Mouse (Mus musculus): ENCODE data around the gene Kazald1. TPM values are rescaled to one million over a fixed set of nuclear protein-coding genes. Genes with fewer than 3 reads are reported as not detected.

The Kazald1 gene
- polyA plus RNA-seq, 1 experiment from 2014 or later, result 2.2 TPM

DNA sequence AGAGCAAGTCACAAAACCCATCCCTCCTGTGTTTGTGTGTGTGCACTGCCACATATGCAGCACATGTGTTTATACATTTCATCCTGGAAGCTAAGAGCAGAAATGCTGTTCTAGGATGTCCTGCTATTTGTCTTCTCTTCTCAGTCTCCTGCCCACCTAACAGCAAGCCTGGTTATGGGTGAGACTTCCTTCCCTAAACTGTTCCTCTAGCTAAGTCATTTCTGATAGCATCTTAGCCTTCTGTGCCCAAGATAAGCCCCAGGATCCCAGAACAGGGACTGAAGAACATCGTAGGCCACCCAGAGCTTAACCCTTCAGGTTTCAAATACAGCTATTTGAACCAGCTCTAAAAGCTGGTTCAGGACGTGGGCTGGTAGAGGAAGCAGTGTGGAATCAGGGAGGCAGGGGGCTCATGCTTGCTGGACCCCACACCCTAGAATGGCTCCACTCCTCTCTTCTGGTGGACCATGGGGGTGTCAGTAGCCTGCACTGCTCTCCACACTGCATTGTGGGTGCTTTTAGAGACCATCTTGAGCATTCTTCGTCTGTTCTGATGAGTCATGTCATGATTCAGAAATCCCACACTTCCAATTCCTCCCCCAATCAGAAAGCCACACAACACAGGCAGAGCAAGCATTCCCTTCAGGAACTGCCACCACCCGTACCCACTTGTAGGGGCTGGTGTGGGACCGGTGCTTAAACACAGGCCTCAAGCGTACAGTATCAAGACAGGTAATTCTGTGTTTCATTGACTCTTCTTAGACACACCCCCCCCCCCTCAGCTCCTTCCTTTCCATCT lies 19.9 kb upstream of the Kazald1 start:
- no peak overlapping the region for H3K4me3 ChIP-seq (ENCODE audit: low read depth, low read length)
- WGBS, result 85% methylated on average over 6 of the region's 6 CpGs
- peaks cover 4% of the 10 kb centered on the region; the same call in 1 of the 2 replicates for H3K36me3 ChIP-seq (ENCODE audit: control insufficient read depth, insufficient read depth, low read length)
- H3K9ac ChIP-seq (ENCODE audit: low read length), result no peak overlapping the region
- ATAC-seq (ENCODE audit: insufficient number of reproducible peaks, low FRiP score, low TSS enrichment, low read depth) (no peak), DNase-seq (ENCODE audit: low spot score) (no peak)
- no peak overlapping the region for H3K27ac ChIP-seq (replicated peaks; ENCODE audit: low read depth, low read length)
- no peaks in the 10 kb centered on the region for H3K9me3 ChIP-seq (ENCODE audit: control insufficient read depth, low read length)
- no peak overlapping the region for H3K4me2 ChIP-seq (ENCODE audit: low read depth, severe bottlenecking)
- H3K27me3 ChIP-seq (ENCODE audit: control insufficient read depth, insufficient read depth, low read length), result no peaks in the 10 kb centered on the region
- H3K4me1 ChIP-seq (ENCODE audit: control insufficient read depth, insufficient read depth, low read length), result peaks cover 12% of the 10 kb centered on the region

DNA sequence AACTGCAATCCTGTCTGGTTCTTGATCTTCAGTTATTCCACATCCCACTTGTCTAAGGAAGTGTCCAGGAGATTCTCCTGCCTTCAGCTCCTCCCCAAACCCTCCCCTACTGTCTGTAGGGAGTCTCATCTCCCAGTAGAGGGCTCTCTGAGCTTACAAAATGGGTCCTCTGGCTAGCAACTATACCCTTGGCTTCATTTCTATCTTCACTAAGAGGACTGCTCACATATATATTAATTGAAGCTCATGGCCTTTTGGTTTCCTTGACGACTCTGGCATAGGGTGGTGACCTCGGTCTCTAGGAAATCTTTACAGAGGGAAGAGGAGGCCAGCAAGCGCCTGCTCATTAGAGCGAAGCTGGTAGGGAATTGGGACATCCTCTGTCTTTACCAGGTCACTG lies 18.7 kb upstream of the Kazald1 start:
- 57% methylated on average over 4 of the region's 4 CpGs for WGBS
- Histone ChIP-seq H3K4me3 (ENCODE audit: low read depth, low read length) (no peak overlapping the region), H3K9me3 (ENCODE audit: control insufficient read depth, low read length) (no peaks in the 10 kb centered on the region), H3K9ac (ENCODE audit: low read length) (no peak overlapping the region; the same call in 1 of the 2 replicates), H3K4me2 (ENCODE audit: low read depth, severe bottlenecking) (no peak overlapping the region), H3K27ac (replicated peaks; ENCODE audit: low read depth, low read length) (no peak overlapping the region), H3K36me3 (ENCODE audit: control insufficient read depth, insufficient read depth, low read length) (peaks cover 4% of the 10 kb centered on the region; the same call in 1 of the 2 replicates), H3K27me3 (ENCODE audit: control insufficient read depth, insufficient read depth, low read length) (no peaks in the 10 kb centered on the region), H3K4me1 (ENCODE audit: control insufficient read depth, insufficient read depth, low read length) (peaks cover 12% of the 10 kb centered on the region)
- DNase-seq (ENCODE audit: low spot score) (no peak), ATAC-seq (ENCODE audit: insufficient number of reproducible peaks, low FRiP score, low TSS enrichment, low read depth) (no peak)

DNA sequence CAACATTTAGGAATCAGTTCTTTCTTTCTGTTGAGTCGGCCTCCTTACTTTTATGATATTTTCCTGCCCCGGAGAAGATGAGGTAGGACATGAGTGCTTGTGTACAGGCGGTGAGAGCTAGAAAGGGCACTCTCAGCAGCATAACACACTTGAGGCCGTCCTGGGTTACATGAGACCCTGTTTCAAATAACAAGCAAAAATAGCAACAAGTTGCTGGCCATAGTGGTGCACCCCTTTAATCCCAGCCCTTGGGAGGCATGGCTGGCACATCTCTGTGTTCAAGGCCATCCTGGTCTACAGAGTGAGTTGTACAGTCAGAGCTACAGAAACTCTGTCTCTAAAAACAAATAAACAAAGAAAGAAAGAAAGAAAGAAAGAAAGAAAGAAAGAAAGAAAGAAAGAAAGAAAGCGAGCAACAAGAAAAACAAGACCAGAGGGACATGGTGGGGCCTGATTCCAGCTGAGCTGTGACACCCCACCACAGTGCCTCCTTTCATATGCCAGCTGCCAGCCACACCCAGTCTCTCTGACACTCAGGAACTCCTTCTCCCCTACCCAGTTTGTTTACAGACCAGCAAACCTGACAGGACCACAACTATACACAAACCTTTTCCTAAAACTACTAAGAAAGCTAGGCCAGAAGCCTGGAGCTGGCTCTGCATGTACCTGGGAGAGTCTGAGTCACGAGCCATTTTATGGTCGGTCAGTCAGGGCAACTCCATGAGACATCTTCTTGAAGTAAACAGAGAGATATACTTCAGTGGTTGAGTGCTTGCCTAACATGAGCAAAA lies 17.9 kb upstream of the Kazald1 start:
- Histone ChIP-seq H3K9me3 (ENCODE audit: control insufficient read depth, low read length) (no peaks in the 10 kb centered on the region), H3K9ac (ENCODE audit: low read length) (peak overlapping the region; percentile 78), H3K27me3 (ENCODE audit: control insufficient read depth, insufficient read depth, low read length) (no peaks in the 10 kb centered on the region), H3K4me3 (ENCODE audit: low read depth, low read length) (peak overlapping the region; percentile 32; the same call in 1 of the 2 replicates), H3K4me2 (ENCODE audit: low read depth, severe bottlenecking) (peak overlapping the region; percentile 86), H3K36me3 (ENCODE audit: control insufficient read depth, insufficient read depth, low read length) (peaks cover 4% of the 10 kb centered on the region; the same call in 1 of the 2 replicates), H3K27ac (replicated peaks; ENCODE audit: low read depth, low read length) (peak overlapping the region; percentile 97; the same call in 1 of the 2 replicates), H3K4me1 (ENCODE audit: control insufficient read depth, insufficient read depth, low read length) (peaks cover 12% of the 10 kb centered on the region)
- DNase-seq (ENCODE audit: low spot score) (no peak), ATAC-seq (ENCODE audit: insufficient number of reproducible peaks, low FRiP score, low TSS enrichment, low read depth) (no peak)
- WGBS, result 83% methylated on average over 7 of the region's 7 CpGs

GRCm38 (mm10) chr19:45057724-45058112 lies 17.3 kb upstream of the Kazald1 start:
- DNase-seq (ENCODE audit: low spot score), result no peak
- peak overlapping the region; percentile 86 for H3K4me2 ChIP-seq (ENCODE audit: low read depth, severe bottlenecking)
- H3K9me3 ChIP-seq (ENCODE audit: control insufficient read depth, low read length), result no peaks in the 10 kb centered on the region
- peak overlapping the region; percentile 32 for H3K4me3 ChIP-seq (ENCODE audit: low read depth, low read length)
- H3K36me3 ChIP-seq (ENCODE audit: control insufficient read depth, insufficient read depth, low read length), result peaks cover 4% of the 10 kb centered on the region; the same call in 1 of the 2 replicates
- peak overlapping the region; percentile 78 for H3K9ac ChIP-seq (ENCODE audit: low read length)
- WGBS, result 48% methylated on average over 7 of the region's 7 CpGs
- no peak for ATAC-seq (ENCODE audit: insufficient number of reproducible peaks, low FRiP score, low TSS enrichment, low read depth)
- no peaks in the 10 kb centered on the region for H3K27me3 ChIP-seq (ENCODE audit: control insufficient read depth, insufficient read depth, low read length)
- peaks cover 12% of the 10 kb centered on the region for H3K4me1 ChIP-seq (ENCODE audit: control insufficient read depth, insufficient read depth, low read length)
- H3K27ac ChIP-seq (replicated peaks; ENCODE audit: low read depth, low read length), result peak overlapping the region; percentile 97

DNA sequence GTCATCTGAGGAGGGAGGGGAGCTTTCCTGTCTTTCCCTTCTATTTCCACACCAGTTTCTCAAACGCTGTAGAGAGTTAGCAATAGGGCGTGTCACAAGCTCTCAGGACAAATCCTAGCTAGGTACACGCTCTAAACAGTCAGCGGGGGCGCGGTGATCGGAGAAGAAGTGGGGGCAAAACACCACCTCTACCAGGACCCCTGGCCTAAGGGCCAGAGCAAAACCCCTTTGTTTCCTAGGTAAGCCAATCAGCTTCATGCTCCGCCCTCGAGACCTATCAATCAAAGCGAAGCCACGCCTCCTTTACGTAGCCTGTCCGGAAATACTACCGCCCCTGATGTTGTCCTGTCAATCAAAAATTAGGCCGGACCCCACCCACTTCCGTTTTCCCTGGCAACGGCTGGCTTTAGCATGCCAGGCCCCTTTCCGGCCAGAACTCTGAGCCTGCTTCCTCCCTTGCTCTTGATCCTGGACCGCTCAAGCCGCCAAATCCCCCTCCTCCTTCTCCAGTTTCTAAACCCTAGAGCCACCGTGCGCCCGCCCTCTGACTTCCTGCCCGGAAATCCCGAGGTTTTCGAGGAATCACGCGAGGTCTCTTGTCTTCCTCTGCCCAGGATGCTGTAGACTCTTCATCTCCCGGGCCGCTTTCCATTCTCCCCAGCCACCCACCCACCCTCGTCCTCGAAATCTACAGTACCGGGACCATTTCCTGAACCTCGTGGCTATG lies 16.8 kb upstream of the Kazald1 start:
- peaks cover 12% of the 10 kb centered on the region for H3K4me1 ChIP-seq (ENCODE audit: control insufficient read depth, insufficient read depth, low read length)
- peak overlapping the region; percentile 85 for H3K9ac ChIP-seq (ENCODE audit: low read length)
- H3K27ac ChIP-seq (replicated peaks; ENCODE audit: low read depth, low read length), result peak overlapping the region; percentile 97
- H3K9me3 ChIP-seq (ENCODE audit: control insufficient read depth, low read length), result no peaks in the 10 kb centered on the region
- peak overlapping the region; percentile 44 for H3K4me3 ChIP-seq (ENCODE audit: low read depth, low read length)
- DNase-seq (ENCODE audit: low spot score), result peak; percentile 99
- peak; percentile 96 for ATAC-seq (ENCODE audit: insufficient number of reproducible peaks, low FRiP score, low TSS enrichment, low read depth)
- peak overlapping the region; percentile 86 for H3K4me2 ChIP-seq (ENCODE audit: low read depth, severe bottlenecking)
- H3K36me3 ChIP-seq (ENCODE audit: control insufficient read depth, insufficient read depth, low read length), result peaks cover 4% of the 10 kb centered on the region; the same call in 1 of the 2 replicates
- H3K27me3 ChIP-seq (ENCODE audit: control insufficient read depth, insufficient read depth, low read length), result no peaks in the 10 kb centered on the region
- under 1% methylated on average over 34 of the region's 34 CpGs for WGBS

GRCm38 (mm10) chr19:45058841-45059240 lies 16.2 kb upstream of the Kazald1 start:
- peaks cover 12% of the 10 kb centered on the region for H3K4me1 ChIP-seq (ENCODE audit: control insufficient read depth, insufficient read depth, low read length)
- H3K9ac ChIP-seq (ENCODE audit: low read length), result peak overlapping the region; percentile 85
- peaks cover 4% of the 10 kb centered on the region; the same call in 1 of the 2 replicates for H3K36me3 ChIP-seq (ENCODE audit: control insufficient read depth, insufficient read depth, low read length)
- no peak for ATAC-seq (ENCODE audit: insufficient number of reproducible peaks, low FRiP score, low TSS enrichment, low read depth)
- no peaks in the 10 kb centered on the region for H3K9me3 ChIP-seq (ENCODE audit: control insufficient read depth, low read length)
- no peak for DNase-seq (ENCODE audit: low spot score)
- peak overlapping the region; percentile 97 for H3K27ac ChIP-seq (replicated peaks; ENCODE audit: low read depth, low read length)
- peak overlapping the region; percentile 44 for H3K4me3 ChIP-seq (ENCODE audit: low read depth, low read length)
- peak overlapping the region; percentile 86 for H3K4me2 ChIP-seq (ENCODE audit: low read depth, severe bottlenecking)
- H3K27me3 ChIP-seq (ENCODE audit: control insufficient read depth, insufficient read depth, low read length), result peaks cover 2% of the 10 kb centered on the region
- 1% methylated on average over 14 of the region's 14 CpGs for WGBS

- peak; percentile 71 for DNase-seq (ENCODE audit: low spot score)
- Histone ChIP-seq H3K4me2 (ENCODE audit: low read depth, severe bottlenecking) (no peak overlapping the region), H3K9ac (ENCODE audit: low read length) (no peak overlapping the region), H3K27me3 (ENCODE audit: control insufficient read depth, insufficient read depth, low read length) (peaks cover 43% of the 10 kb centered on the region), H3K36me3 (ENCODE audit: control insufficient read depth, insufficient read depth, low read length) (no peaks in the 10 kb centered on the region), H3K4me3 (ENCODE audit: low read depth, low read length) (no peak overlapping the region), H3K27ac (replicated peaks; ENCODE audit: low read depth, low read length) (no peak overlapping the region), H3K9me3 (ENCODE audit: control insufficient read depth, low read length) (no peaks in the 10 kb centered on the region), H3K4me1 (ENCODE audit: control insufficient read depth, insufficient read depth, low read length) (peaks cover 4% of the 10 kb centered on the region; the same call in 1 of the 2 replicates)
- 47% methylated on average over 20 of the region's 20 CpGs for WGBS
- no peak for ATAC-seq (ENCODE audit: insufficient number of reproducible peaks, low FRiP score, low TSS enrichment, low read depth)
Measured at GRCm38 (mm10) chr19:45063565-45064292, 11.3 kb upstream of the Kazald1 start.

All from limb, embryonic 11.5 days (tissue).